Mouse (Mus musculus): Measurements from ENCODE around the gene Zfp169. TPM values are rescaled to one million over a fixed set of nuclear protein-coding genes. Genes with fewer than 3 reads are reported as not detected.

Gene Zfp169
- polyA plus RNA-seq (2012; ENCODE audit: insufficient read depth, insufficient read length, missing spikeins) = 10.8 and 11.0 TPM in 2 replicates

DNA sequence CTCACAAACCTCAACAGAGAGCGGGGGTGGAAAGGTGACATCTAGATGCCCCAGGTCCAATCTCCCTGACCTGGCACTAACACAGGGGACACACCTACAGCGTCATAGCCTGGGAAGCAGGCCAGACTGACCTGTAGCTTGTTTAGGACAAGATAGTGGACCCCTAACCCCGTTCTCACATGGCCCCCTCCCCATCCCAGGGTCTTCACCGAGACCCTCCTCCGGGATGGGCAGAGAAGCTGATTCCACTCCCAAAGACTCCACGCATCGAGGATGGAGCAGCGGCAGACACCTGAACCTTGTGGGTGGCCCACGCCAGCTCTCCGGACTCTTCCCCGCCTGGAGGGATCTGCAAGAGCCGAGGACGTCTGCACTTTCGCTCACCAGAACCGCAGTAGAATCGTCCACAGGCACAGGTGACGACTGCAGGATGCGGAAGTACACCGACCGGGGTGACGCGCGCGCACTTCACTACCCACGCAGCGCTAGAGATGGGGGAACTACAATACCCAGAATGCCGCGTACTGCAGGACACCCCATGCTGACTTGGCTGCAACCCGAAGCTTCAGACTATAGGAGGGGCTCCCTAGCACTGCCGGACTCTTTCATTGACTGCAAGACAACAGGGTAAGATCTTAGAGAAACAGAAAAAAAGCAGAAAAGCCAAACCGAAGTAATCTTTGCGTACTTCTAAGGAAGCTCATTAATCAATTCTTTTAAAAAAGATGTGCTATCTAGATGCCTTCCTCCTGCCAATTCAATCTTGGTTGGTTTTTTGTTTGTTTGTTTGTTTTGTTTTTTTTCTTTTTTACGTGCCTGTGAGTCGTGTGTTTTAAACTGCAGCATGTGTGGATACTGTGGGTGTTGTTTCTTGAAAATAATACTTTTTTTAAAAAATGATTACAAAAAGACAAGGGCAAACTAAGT is at the start of gene Zfp169, which contains the start of gene A830005F24Rik:
TSS of gene Zfp169 (minus strand) at position 449 of the 927 bp plus-strand sequence.
TSS of gene A830005F24Rik (plus strand) at position 568 of the 927 bp plus-strand sequence.
- no peak for TF ChIP-seq POLR2A (IDR thresholded peaks at IDR 0.05; ENCODE audit: borderline replicate concordance, low read depth, low read length)
- TF ChIP-seq CTCF (IDR thresholded peaks at IDR 0.05; ENCODE audit: low read depth, low read length) = no peak

DNA sequence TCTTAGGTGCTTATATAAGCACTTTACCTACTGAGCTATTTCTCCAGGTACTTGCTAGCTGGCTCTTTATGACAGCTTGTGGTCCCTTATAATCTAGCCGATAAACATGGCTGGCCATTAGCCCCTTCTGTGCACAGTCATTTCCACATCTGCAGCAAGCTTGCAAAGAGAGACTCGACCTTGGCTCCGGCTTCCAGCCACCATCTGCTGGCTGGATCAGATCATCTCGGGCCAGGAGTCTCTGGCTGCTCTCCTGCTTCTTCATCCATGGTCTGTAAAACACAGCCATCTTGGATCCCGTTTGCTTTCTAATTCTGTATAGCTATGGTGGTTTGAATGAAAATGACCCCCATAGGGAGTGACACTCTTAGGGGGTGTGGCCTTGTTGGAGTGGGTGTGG is 49.1 kb upstream of the Zfp169 start:
- TF ChIP-seq CTCF (IDR thresholded peaks at IDR 0.05; ENCODE audit: low read depth, low read length) (no peak), POLR2A (IDR thresholded peaks at IDR 0.05; ENCODE audit: borderline replicate concordance, low read depth, low read length) (no peak)
- Histone ChIP-seq H3K4me3 (ENCODE audit: insufficient read depth, low read length) (no peak overlapping the region), H3K27ac (ENCODE audit: insufficient read depth, low read depth, low read length) (no peak overlapping the region), H3K4me1 (ENCODE audit: control insufficient read depth, insufficient read depth, low read length) (peaks cover 16% of the 10 kb centered on the region)

More for the DNA sequence above, at the start of gene Zfp169, which contains the start of gene A830005F24Rik:
- Histone ChIP-seq H3K4me3 (ENCODE audit: insufficient read depth, low read length) (peak within 1 kb of the TSS; percentile 85), H3K27ac (ENCODE audit: insufficient read depth, low read depth, low read length) (no peak within 1 kb of the TSS), H3K4me1 (ENCODE audit: control insufficient read depth, insufficient read depth, low read length) (peaks cover 8% of the 10 kb centered on the region)

DNA sequence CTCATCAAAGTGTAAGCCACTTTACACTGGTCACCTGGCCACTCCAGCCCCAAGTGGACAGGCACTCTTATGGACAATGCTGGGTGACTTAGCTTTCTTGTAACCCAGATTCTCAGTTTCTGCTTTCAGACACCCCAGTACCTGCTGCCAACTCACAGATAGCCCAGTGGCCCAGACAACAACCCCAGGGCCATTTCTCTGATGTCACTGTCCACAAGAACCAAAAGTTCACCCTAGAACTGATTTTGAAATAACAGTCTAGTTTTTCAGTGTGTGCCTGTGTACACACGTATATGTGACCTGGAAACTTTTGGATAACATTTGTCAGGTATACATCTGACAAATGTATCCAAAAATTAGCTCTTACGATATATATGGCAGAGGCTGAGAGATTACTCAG is 48.2 kb upstream of the Zfp169 start:
- Histone ChIP-seq H3K4me3 (ENCODE audit: insufficient read depth, low read length) (no peak overlapping the region), H3K27ac (ENCODE audit: insufficient read depth, low read depth, low read length) (no peak overlapping the region)
- TF ChIP-seq CTCF (IDR thresholded peaks at IDR 0.05; ENCODE audit: low read depth, low read length) = no peak
- TF ChIP-seq POLR2A (IDR thresholded peaks at IDR 0.05; ENCODE audit: borderline replicate concordance, low read depth, low read length) = no peak

DNA sequence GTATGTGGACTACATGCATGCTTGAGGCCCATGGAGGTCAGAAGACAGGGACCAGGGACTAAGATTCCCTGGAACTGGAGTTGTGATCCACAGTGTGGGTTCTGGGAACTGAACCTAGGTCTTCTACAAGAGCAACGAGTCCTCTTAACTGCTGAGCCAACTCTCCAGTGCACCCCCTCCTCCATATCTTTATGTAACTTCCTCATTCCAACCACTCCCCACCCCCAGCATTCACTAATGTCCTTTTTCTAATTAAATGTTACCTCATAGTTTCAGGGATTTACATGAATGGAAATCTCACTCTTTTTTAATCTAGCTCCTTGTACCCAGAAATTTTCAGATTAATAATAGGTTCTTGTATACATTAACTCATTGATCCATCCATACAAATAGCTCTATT is 42.7 kb upstream of the Zfp169 start:
- TF ChIP-seq CTCF (IDR thresholded peaks at IDR 0.05; ENCODE audit: low read depth, low read length) = no peak
- TF ChIP-seq POLR2A (IDR thresholded peaks at IDR 0.05; ENCODE audit: borderline replicate concordance, low read depth, low read length) = no peak
- H3K27ac ChIP-seq (ENCODE audit: insufficient read depth, low read depth, low read length) = peak overlapping the region; percentile 19; the same call in 1 of the 2 replicates
- peaks cover 27% of the 10 kb centered on the region for H3K4me1 ChIP-seq (ENCODE audit: control insufficient read depth, insufficient read depth, low read length)
- H3K4me3 ChIP-seq (ENCODE audit: insufficient read depth, low read length) = no peak overlapping the region

More for the DNA sequence above, 48.2 kb upstream of the Zfp169 start:
- H3K4me1 ChIP-seq (ENCODE audit: control insufficient read depth, insufficient read depth, low read length) = peaks cover 11% of the 10 kb centered on the region

GRCm38 (mm10) chr13:48554552-48554951 is 41.3 kb upstream of the Zfp169 start:
- Histone ChIP-seq H3K4me1 (ENCODE audit: control insufficient read depth, insufficient read depth, low read length) (peaks cover 40% of the 10 kb centered on the region), H3K4me3 (ENCODE audit: insufficient read depth, low read length) (no peak overlapping the region)
- TF ChIP-seq POLR2A (IDR thresholded peaks at IDR 0.05; ENCODE audit: borderline replicate concordance, low read depth, low read length) = no peak
- TF ChIP-seq CTCF (IDR thresholded peaks at IDR 0.05; ENCODE audit: low read depth, low read length) = no peak

DNA sequence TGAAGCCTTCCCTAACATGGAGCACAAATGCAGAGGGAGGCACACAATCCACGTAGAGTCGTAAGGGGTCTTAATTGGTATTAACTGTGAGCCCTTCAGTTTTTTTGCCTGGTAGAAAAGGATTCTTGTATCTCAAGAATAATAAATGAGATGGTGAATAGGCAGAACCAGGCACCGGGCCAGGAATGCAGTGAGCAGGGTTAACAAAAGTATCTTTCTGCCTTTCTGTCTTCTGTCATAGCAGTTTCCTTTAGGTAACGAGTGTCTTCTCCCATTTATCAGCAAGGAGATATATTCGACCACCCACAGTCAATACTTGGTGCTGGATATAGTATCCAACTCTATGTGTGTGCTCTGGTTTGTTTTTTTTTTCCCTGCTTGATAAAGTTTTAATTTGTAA is 40.3 kb upstream of the Zfp169 start:
- Histone ChIP-seq H3K4me3 (ENCODE audit: insufficient read depth, low read length) (no peak overlapping the region), H3K27ac (ENCODE audit: insufficient read depth, low read depth, low read length) (no peak overlapping the region), H3K4me1 (ENCODE audit: control insufficient read depth, insufficient read depth, low read length) (peaks cover 50% of the 10 kb centered on the region)
- TF ChIP-seq POLR2A (IDR thresholded peaks at IDR 0.05; ENCODE audit: borderline replicate concordance, low read depth, low read length) (no peak), CTCF (IDR thresholded peaks at IDR 0.05; ENCODE audit: low read depth, low read length) (no peak)

More at GRCm38 (mm10) chr13:48554552-48554951, 41.3 kb upstream of the Zfp169 start:
- no peak overlapping the region for H3K27ac ChIP-seq (ENCODE audit: insufficient read depth, low read depth, low read length)

GRCm38 (mm10) chr13:48552181-48553090 is 39.2 kb upstream of the Zfp169 start:
- Histone ChIP-seq H3K27ac (ENCODE audit: insufficient read depth, low read depth, low read length) (peak overlapping the region; percentile 80), H3K4me3 (ENCODE audit: insufficient read depth, low read length) (peak overlapping the region; percentile 39), H3K4me1 (ENCODE audit: control insufficient read depth, insufficient read depth, low read length) (peaks cover 59% of the 10 kb centered on the region)
- TF ChIP-seq CTCF (IDR thresholded peaks at IDR 0.05; ENCODE audit: low read depth, low read length) (no peak), POLR2A (IDR thresholded peaks at IDR 0.05; ENCODE audit: borderline replicate concordance, low read depth, low read length) (no peak)

DNA sequence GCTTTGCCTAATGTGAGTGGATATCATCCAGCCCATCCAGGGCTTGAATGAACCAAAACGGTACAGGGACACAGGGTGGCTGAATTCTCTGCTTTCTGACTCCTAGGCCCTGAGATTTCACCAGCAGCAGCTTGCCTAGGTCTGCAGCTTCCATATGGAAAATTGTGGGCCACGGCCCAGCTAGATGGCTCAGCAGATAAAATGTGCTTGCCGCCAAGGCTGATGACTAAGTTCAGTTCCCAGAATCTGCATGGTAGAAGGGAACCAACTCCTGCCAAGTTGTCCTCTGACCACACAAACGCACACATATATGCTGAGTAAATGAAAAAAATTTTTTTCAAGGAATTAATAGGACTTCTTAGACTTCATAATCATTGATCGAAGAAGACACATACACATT is 35.0 kb upstream of the Zfp169 start:
- H3K4me3 ChIP-seq (ENCODE audit: insufficient read depth, low read length) = no peak overlapping the region
- H3K4me1 ChIP-seq (ENCODE audit: control insufficient read depth, insufficient read depth, low read length) = peaks cover 56% of the 10 kb centered on the region
- TF ChIP-seq CTCF (IDR thresholded peaks at IDR 0.05; ENCODE audit: low read depth, low read length) = no peak
- H3K27ac ChIP-seq (ENCODE audit: insufficient read depth, low read depth, low read length) = peak overlapping the region; percentile 82

GRCm38 (mm10) chr13:48547623-48548022 is 34.4 kb upstream of the Zfp169 start:
- Histone ChIP-seq H3K4me1 (ENCODE audit: control insufficient read depth, insufficient read depth, low read length) (peaks cover 51% of the 10 kb centered on the region), H3K27ac (ENCODE audit: insufficient read depth, low read depth, low read length) (peak overlapping the region; percentile 82)
- TF ChIP-seq CTCF (IDR thresholded peaks at IDR 0.05; ENCODE audit: low read depth, low read length) (no peak), POLR2A (IDR thresholded peaks at IDR 0.05; ENCODE audit: borderline replicate concordance, low read depth, low read length) (no peak)

More at GRCm38 (mm10) chr13:48547623-48548022, 34.4 kb upstream of the Zfp169 start:
- no peak overlapping the region for H3K4me3 ChIP-seq (ENCODE audit: insufficient read depth, low read length)
